Mouse (Mus musculus): ENCODE measurements around the gene Plek2. TPM values are rescaled to one million over a fixed set of nuclear protein-coding genes. Genes with fewer than 3 reads are reported as not detected.

Gene Plek2
- total RNA-seq, 1 experiment from 2014 or later: not detected

GRCm38 (mm10) chr12:78914458-78914857 is 7.7 kb upstream of the Plek2 start:
- ATAC-seq (ENCODE audit: extremely low read depth, insufficient number of reproducible peaks, low FRiP score, poor library complexity, severe bottlenecking): no peak

GRCm38 (mm10) chr12:78911707-78912417 is 5.1 kb upstream of the Plek2 start:
- no peak for ATAC-seq (ENCODE audit: extremely low read depth, insufficient number of reproducible peaks, low FRiP score, poor library complexity, severe bottlenecking)

DNA sequence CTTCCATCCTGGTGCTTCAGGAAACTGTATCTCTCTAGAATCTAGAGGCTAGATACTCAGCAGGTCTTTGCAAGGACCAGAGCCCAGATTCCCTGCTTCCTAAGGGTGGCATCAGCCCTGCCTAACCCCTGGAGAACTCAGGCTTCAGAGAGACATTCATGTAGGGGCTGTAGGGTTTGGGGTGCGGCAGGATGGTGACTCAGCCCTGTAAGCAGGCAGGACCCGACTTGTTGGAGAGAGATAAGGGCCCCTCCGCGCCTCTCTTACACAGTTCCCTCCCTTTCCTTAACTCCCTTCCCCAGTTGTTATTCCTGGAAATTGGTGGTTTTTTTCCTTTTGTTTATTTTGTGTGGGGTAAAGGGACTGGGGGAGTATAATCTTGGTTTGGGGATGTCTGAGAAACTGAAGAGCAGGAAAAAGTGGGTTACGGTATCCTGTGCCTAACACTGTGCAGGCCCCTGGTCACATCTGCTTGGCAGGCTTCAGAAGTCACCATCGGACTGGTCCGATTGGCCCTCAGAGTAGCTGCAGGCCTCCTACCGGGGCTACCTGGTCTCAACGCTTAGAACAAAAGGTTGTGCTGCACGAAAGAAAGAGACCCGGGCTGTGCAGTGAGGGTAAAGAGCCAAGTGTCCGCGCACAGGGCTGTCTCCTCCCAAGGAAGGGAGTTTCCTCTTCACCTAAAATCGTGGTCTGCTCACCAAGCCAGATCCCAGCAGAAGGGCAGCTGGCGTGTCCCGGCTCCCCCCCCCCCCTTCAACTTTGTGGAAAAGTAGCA is 4.1 kb upstream of the Plek2 start:
- ATAC-seq (ENCODE audit: extremely low read depth, insufficient number of reproducible peaks, low FRiP score, poor library complexity, severe bottlenecking): no peak

DNA sequence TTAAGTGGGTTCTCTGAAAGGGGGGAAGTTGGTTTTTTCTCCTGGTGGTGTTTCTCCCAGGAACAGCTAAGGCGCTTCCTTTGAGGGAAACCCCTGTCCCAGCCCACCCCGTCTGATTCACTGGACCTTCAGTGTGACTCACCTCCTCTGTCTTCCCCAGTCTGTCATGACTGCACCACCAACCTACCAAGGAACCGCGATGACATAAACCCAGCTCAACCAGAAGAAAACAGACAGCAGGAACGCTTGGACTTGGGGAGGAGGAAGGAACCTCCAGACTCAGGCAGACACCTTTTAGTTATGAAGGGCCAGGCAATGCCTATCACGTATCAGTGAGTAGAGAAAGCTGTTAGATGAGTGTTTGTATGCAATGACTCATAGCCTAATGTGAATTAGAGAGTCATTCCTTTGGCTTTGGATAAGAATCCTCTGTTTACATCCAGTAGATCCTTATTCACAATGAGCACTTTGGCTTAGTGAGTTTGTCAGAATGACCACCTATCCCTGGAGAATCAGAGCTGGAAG is 1.4 kb upstream of the Plek2 start:
- ATAC-seq (ENCODE audit: extremely low read depth, insufficient number of reproducible peaks, low FRiP score, poor library complexity, severe bottlenecking): no peak

DNA sequence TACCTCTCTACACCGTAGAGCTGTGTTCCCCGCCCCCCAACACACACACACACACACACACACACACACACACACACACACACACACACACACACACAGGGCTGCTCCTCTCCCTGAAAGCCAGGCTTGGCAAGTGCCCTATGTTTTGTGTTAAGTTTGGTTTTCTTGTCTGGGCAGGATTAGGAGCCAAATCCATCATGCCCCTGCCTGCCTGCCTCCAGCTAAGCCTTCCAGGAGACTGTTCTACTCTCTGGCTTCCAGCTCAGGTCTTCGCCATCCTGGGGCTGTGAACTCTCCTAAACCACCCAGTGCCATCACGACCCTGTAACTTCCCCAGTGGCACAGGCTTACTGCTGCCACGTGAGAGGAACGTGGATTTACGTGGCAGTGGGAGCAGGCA is 2.3 kb downstream of the Plek2 start:
- ATAC-seq (ENCODE audit: extremely low read depth, insufficient number of reproducible peaks, low FRiP score, poor library complexity, severe bottlenecking): no peak

- ATAC-seq (ENCODE audit: extremely low read depth, insufficient number of reproducible peaks, low FRiP score, poor library complexity, severe bottlenecking): no peak
Observed at GRCm38 (mm10) chr12:78903313-78903712, 3.5 kb downstream of the Plek2 start.

DNA sequence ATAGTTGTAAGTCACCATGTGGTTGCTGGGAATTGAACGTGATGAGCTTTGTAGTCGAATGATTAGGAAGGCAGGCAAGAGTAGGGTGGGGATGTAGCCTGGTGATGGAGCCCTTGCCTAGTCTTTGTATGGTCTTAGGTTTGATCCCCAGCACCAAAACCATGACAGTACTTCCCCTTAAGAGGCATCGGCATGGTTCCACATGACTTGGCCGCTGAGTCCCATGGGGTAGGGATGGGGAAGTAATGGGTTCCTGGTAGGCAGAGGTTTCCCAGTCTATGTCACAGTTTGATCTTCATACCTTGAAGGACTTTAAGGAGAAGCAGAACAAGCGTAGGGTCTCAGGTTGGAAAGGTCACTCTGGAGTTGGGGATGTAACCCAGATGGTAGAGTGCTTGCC is 5.3 kb downstream of the Plek2 start:
- ATAC-seq (ENCODE audit: extremely low read depth, insufficient number of reproducible peaks, low FRiP score, poor library complexity, severe bottlenecking): no peak

DNA sequence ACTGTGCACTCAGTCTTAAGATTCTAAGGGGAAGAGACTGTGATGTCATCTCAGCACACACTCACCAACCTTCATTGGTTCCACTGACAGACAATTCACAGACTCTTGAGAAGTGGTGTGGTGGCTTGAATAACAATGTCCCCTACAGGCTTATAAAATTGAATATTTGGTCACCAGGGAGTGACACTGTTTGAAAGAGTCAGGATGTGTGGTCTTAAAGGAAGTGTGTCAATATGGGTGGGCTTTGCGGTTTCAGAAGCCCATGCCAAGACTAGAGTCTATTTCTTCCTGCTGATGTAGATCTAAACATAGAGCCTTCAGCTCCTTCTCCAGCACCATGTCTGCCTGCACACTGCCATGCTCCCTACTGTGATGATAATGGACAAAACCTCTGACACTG is 8.9 kb downstream of the Plek2 start:
- ATAC-seq (ENCODE audit: extremely low read depth, insufficient number of reproducible peaks, low FRiP score, poor library complexity, severe bottlenecking): no peak

DNA sequence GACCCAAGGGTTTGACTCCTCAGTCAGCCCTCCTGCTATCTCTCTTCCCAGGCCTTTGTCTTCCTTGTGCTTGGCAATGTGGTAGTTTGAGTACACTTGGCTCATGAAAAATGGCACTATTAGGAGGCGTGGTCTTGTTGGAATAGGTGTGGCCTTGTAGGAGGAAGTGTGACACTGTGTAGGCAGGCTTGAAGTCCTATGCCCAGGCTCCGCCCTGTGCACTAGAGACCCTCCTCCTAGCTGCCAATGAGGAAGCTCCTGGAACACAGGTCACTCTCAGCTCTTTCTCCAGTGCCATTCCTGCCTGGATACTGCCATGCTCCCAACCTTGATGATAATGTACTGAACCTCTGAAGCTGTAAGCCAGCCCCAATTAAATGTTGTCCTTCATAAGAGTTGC is 15.6 kb downstream of the Plek2 start:
- no peak for ATAC-seq (ENCODE audit: extremely low read depth, insufficient number of reproducible peaks, low FRiP score, poor library complexity, severe bottlenecking)

DNA sequence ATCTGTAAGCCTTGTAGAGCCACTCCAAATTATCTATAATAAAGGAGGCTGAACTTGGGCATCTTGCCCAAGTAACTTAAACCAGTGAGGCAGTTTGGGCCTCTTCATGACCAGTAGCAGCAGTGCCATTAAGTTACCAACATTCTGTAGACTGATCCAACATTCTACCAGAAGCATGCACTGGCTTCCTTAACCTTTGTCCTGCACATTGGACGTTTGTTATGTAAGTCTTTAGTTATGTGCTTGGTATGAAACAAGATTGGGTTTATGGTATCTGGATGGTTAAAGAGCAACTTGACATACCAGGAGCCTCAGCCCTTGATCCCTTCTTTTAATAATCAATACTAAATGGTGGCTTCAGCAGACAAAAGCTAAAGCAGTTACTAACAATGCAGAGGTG is 16.7 kb downstream of the Plek2 start:
- ATAC-seq (ENCODE audit: extremely low read depth, insufficient number of reproducible peaks, low FRiP score, poor library complexity, severe bottlenecking): no peak

- no peak for ATAC-seq (ENCODE audit: extremely low read depth, insufficient number of reproducible peaks, low FRiP score, poor library complexity, severe bottlenecking)
Observed at GRCm38 (mm10) chr12:78874581-78874980, 32.2 kb downstream of the Plek2 start.

DNA sequence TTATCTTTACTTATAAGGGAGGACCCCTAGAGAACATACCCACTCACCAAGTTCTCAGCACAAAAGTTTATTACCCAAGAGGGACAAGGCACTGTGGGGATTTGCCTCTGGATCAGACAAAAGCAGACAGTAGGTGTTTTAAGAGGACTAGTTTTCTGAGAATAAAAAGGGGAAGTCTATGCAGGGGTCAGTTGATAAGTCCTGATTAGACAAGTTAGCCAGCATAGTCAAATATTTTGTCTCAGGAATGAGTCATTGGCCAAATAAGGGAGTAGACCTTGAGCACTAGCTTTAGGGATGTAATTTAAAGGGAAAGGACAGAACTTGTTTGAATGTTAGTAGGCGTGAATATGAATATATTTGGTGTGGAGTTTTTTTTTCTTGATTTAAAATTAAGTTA is 38.6 kb downstream of the Plek2 start:
- ATAC-seq (ENCODE audit: extremely low read depth, insufficient number of reproducible peaks, low FRiP score, poor library complexity, severe bottlenecking): no peak

GRCm38 (mm10) chr12:78865434-78865833 is 41.3 kb downstream of the Plek2 start:
- ATAC-seq (ENCODE audit: extremely low read depth, insufficient number of reproducible peaks, low FRiP score, poor library complexity, severe bottlenecking): no peak

GRCm38 (mm10) chr12:78862254-78862730 is 44.5 kb downstream of the Plek2 start:
- ATAC-seq (ENCODE audit: extremely low read depth, insufficient number of reproducible peaks, low FRiP score, poor library complexity, severe bottlenecking): no peak

DNA sequence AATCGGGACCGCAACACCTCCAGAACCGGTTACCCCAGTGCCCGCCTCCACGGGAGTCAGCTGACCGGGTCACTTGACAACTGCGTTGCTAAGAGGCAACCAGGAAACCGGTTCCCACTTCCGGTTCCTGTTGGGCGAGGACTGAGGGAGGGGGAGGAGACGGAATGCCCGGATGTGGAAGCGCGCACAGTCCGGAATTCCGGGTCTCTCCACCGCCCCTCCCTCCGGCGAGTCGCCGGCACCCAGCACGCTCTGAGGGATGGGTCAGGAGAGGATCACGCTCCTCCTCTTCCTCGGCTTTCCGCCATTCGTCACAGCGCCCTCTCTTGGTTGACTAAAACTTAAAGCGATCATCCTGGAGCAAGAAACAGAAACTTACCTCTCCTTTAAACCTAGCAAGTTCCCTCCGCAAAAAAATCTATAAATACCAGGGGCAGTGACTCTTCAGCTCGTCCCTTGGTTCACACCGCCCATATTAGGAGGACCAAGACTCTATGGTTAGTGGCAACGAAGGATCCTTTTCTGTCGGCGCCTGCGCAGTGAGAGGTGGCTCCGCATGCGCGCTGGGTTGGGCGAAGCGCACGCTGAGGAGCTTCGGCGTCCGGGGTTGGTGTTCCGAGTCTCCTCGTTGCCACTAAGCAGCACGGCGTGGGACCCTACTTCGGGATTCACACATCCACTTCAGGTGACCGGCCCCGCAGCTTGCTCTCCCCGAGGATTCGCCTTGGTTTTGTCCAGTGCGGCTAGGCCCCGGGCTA is 45.1 kb downstream of the Plek2 start, which contains the start of the genes Atp6v1d and Eif2s1:
TSS of gene Atp6v1d (minus strand) at position 143 of the 758 bp plus-strand sequence.
TSS of gene Eif2s1 (plus strand) at position 324 of the 758 bp plus-strand sequence.
- ATAC-seq (ENCODE audit: extremely low read depth, insufficient number of reproducible peaks, low FRiP score, poor library complexity, severe bottlenecking): peak; percentile 95

DNA sequence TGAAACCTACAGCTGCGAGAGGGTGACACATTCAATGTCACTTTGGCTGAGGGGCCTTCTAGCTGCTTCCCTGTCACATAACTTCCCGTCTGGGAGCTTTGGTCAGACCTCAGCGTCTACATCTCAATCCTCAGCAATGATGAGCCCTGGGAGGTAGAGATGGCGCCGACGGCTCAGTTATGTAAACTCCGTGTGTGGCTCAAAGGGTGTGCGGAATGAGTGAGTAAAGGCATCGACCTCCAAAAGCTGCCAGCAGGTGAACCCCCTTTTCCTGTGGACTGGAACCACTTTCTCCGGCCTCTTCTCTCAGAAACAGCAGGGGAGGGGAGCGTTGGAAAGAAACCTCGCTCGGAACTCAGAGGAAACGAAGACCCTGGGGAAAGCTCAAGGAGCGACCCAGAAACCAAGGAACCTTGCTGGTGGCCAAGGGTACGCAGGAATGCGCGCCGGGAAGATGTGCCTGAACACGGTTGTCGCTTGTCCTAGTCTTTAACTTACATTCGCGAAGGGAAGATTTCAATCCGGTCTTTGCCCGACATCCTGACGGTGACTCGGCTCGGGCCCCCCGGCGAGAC is 45.8 kb downstream of the Plek2 start:
- no peak for ATAC-seq (ENCODE audit: extremely low read depth, insufficient number of reproducible peaks, low FRiP score, poor library complexity, severe bottlenecking)

GRCm38 (mm10) chr12:78848246-78848645 is 58.5 kb downstream of the Plek2 start:
- ATAC-seq (ENCODE audit: extremely low read depth, insufficient number of reproducible peaks, low FRiP score, poor library complexity, severe bottlenecking): no peak

GRCm38 (mm10) chr12:78842429-78842828 is 64.3 kb downstream of the Plek2 start:
- no peak for ATAC-seq (ENCODE audit: extremely low read depth, insufficient number of reproducible peaks, low FRiP score, poor library complexity, severe bottlenecking)

DNA sequence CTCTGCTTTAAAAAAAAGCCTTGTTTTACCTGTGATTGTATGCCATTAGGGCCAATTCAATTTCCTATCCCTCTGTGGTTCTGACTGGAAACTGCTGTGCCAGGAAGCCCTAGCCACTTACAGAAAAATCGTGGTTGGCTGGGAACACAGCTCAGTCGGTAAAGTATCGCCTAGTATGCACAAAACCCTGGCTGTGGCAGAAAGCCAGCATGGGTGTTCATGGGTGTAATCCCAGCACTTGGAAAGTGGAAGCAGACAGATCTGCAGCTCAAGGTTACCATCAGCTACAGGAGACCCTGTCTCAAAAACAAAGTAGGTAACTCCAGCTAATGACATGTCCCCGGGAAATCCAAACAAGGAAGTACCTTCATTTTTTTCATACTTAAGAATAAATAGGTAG is 66.9 kb downstream of the Plek2 start:
- ATAC-seq (ENCODE audit: extremely low read depth, insufficient number of reproducible peaks, low FRiP score, poor library complexity, severe bottlenecking): no peak
